Mouse (Mus musculus) bone marrow macrophage, adult 2 months (primary cell): Measurements from ENCODE around the gene Utp11.

Experiments used
- CTCF ChIP-seq: IDR thresholded peaks from 2 replicates; pipeline ENCODE4 v1.5.1; 2012; ENCODE audit warnings: low read depth, mild to moderate bottlenecking, low read length, moderate library complexity
- POLR2A ChIP-seq: IDR thresholded peaks from 2 replicates; pipeline ENCODE4 v1.6.1; 2012; ENCODE audit warnings: mild to moderate bottlenecking, low read depth, low read length, borderline replicate concordance

- TF ChIP-seq CTCF (no peak), POLR2A (no peak)
Observed at GRCm38 (mm10) chr4:124667476-124668033, 25.8 kb downstream of the Utp11 start.
